Mouse (Mus musculus) stomach, embryonic 16.5 days (tissue): ENCODE results near the gene Phf13. TPM values are rescaled to one million over a fixed set of nuclear protein-coding genes. Genes with fewer than 3 reads are reported as not detected.

Experiments used
- ATAC-seq: fragments of 200-750 bp; cut with Nextera tagmentation; 2 replicates; pipeline ENCODE4 v1.8.0; 2017; ENCODE audit warnings: moderate number of reproducible peaks, moderate TSS enrichment; ENCODE audit not compliant: insufficient read depth, low FRiP score
- H3K27ac ChIP-seq: fragments of 300-500 bp; sonication (generic); 2 replicates; pipeline ENCODE4 v1.5.1; 2014; ENCODE audit warnings: low read length
- H3K27me3 ChIP-seq: fragments of 300-500 bp; sonication (generic); 2 replicates; pipeline ENCODE4 v1.6.1; 2014; ENCODE audit warnings: low read length, control low read depth, mixed read lengths; ENCODE audit not compliant: control insufficient read depth, insufficient read depth
- H3K36me3 ChIP-seq: fragments of 300-500 bp; sonication (generic); 2 replicates; pipeline ENCODE4 v1.6.1; 2014; ENCODE audit warnings: low read length; ENCODE audit not compliant: control insufficient read depth, insufficient read depth
- H3K4me1 ChIP-seq: fragments of 300-500 bp; sonication (generic); 2 replicates; pipeline ENCODE4 v1.6.1; 2014; ENCODE audit warnings: low read length, control low read depth, mixed read lengths; ENCODE audit not compliant: control insufficient read depth, insufficient read depth
- H3K4me2 ChIP-seq: fragments of 300-500 bp; sonication (generic); 2 replicates; pipeline ENCODE4 v1.6.1; 2014; ENCODE audit warnings: low read depth, low read length, mixed read lengths
- H3K4me3 ChIP-seq: fragments of 300-500 bp; sonication (generic); replicated peaks from 2 replicates; pipeline ENCODE4 v1.5.1; 2014; ENCODE audit warnings: mild to moderate bottlenecking, low read length
- H3K9ac ChIP-seq: fragments of 300-500 bp; sonication (generic); 2 replicates; pipeline ENCODE4 v1.6.1; 2014; ENCODE audit warnings: low read length
- H3K9me3 ChIP-seq: fragments of 300-500 bp; sonication (generic); replicated peaks from 2 replicates; pipeline ENCODE4 v1.6.1; 2016; ENCODE audit warnings: low read length, control low read depth; ENCODE audit not compliant: control insufficient read depth
- WGBS: fragments of 180-500 bp; shearing (Covaris S2); extraction: QIAGEN DNeasy Blood & Tissue Kit; methylation state at CpG from one replicate; pipeline ENCODE4 v1.1.7; 2014; 5-methylcytosine and 5-hydroxymethylcytosine counted together
- polyA plus RNA-seq: library from polyadenylated mRNA; unstranded; fragments of >200 nt; fragmentation: Nextera tagmentation; extraction: Ambion mirVana; gene quantifications from 2 replicates; pipeline ENCODE4 v1.2.1, GENCODE M21; 2015

The Phf13 gene
- polyA plus RNA-seq, 1 experiment from 2014 or later: 18.3 TPM

GRCm38 (mm10) chr4:151988014-151988341 lies 8.1 kb downstream of the Phf13 start:
- peak overlapping the region; percentile 84 for H3K4me3 ChIP-seq
- H3K4me2 ChIP-seq: peak overlapping the region; percentile 67
- peaks cover 23% of the 10 kb centered on the region for H3K4me1 ChIP-seq
- H3K27ac ChIP-seq: peak overlapping the region; percentile 86
- H3K36me3 ChIP-seq: peaks cover 15% of the 10 kb centered on the region
- H3K9ac ChIP-seq: peak overlapping the region; percentile 94
- no peaks in the 10 kb centered on the region for H3K27me3 ChIP-seq
- no peak for ATAC-seq
- no peaks in the 10 kb centered on the region for H3K9me3 ChIP-seq
- 22% methylated on average over 10 of the region's 10 CpGs for WGBS

GRCm38 (mm10) chr4:151986650-151987049 lies 9.4 kb downstream of the Phf13 start:
- H3K4me2 ChIP-seq: no peak overlapping the region
- no peaks in the 10 kb centered on the region for H3K9me3 ChIP-seq
- peaks cover 23% of the 10 kb centered on the region for H3K4me1 ChIP-seq
- H3K9ac ChIP-seq: no peak overlapping the region
- 61% methylated on average over 8 of the region's 8 CpGs for WGBS
- H3K36me3 ChIP-seq: peaks cover 8% of the 10 kb centered on the region
- H3K27me3 ChIP-seq: no peaks in the 10 kb centered on the region
- no peak overlapping the region for H3K27ac ChIP-seq
- no peak for ATAC-seq
- H3K4me3 ChIP-seq: no peak overlapping the region

- Histone ChIP-seq H3K4me1 (peaks cover 23% of the 10 kb centered on the region), H3K4me2 (no peak overlapping the region), H3K9me3 (no peaks in the 10 kb centered on the region), H3K4me3 (no peak overlapping the region), H3K27me3 (no peaks in the 10 kb centered on the region), H3K27ac (no peak overlapping the region; the same call in 1 of the 2 replicates), H3K9ac (peak overlapping the region; percentile 48), H3K36me3 (peaks cover 4% of the 10 kb centered on the region)
- 31% methylated on average over 10 of the region's 10 CpGs for WGBS
- ATAC-seq: no peak
Observed at GRCm38 (mm10) chr4:151985886-151986285, 10.2 kb downstream of the Phf13 start.

- H3K36me3 ChIP-seq: peaks cover 5% of the 10 kb centered on the region; the same call in 1 of the 2 replicates
- ATAC-seq: no peak
- no peaks in the 10 kb centered on the region for H3K27me3 ChIP-seq
- no peak overlapping the region for H3K9ac ChIP-seq
- H3K4me3 ChIP-seq: no peak overlapping the region
- no peaks in the 10 kb centered on the region for H3K9me3 ChIP-seq
- peaks cover 18% of the 10 kb centered on the region for H3K4me1 ChIP-seq
- H3K27ac ChIP-seq: no peak overlapping the region
- 37% methylated on average over 8 of the region's 9 CpGs for WGBS
- no peak overlapping the region for H3K4me2 ChIP-seq
Observed at GRCm38 (mm10) chr4:151983560-151983959, 12.5 kb downstream of the Phf13 start.

- Histone ChIP-seq H3K27ac (no peak overlapping the region), H3K9ac (no peak overlapping the region), H3K9me3 (no peaks in the 10 kb centered on the region), H3K27me3 (no peaks in the 10 kb centered on the region), H3K4me1 (peaks cover 18% of the 10 kb centered on the region), H3K4me2 (no peak overlapping the region), H3K36me3 (peaks cover 7% of the 10 kb centered on the region; the same call in 1 of the 2 replicates), H3K4me3 (no peak overlapping the region)
- 61% methylated on average over 17 of the region's 17 CpGs for WGBS
- ATAC-seq: no peak
Observed at GRCm38 (mm10) chr4:151983043-151983442, 13.0 kb downstream of the Phf13 start.

GRCm38 (mm10) chr4:151981363-151981762 lies 14.7 kb downstream of the Phf13 start:
- 0 out of 2 replicates have a peak, but pooled peaks cover 3% of the 10 kb centered on the region for H3K4me1 ChIP-seq
- H3K4me3 ChIP-seq: no peak overlapping the region
- H3K4me2 ChIP-seq: no peak overlapping the region
- peaks cover 8% of the 10 kb centered on the region; the same call in 1 of the 2 replicates for H3K36me3 ChIP-seq
- no peaks in the 10 kb centered on the region for H3K9me3 ChIP-seq
- peak; percentile 76; the same call in 1 of the 2 replicates for ATAC-seq
- H3K9ac ChIP-seq: no peak overlapping the region
- whole genome bisulfite sequencing: 7% methylated on average over 5 of the region's 5 CpGs
- H3K27me3 ChIP-seq: no peaks in the 10 kb centered on the region
- no peak overlapping the region for H3K27ac ChIP-seq

GRCm38 (mm10) chr4:151980699-151981098 lies 15.4 kb downstream of the Phf13 start:
- H3K4me1 ChIP-seq: no peaks in the 10 kb centered on the region
- peaks cover 8% of the 10 kb centered on the region; the same call in 1 of the 2 replicates for H3K36me3 ChIP-seq
- 73% methylated on average over 8 of the region's 8 CpGs for WGBS
- H3K4me3 ChIP-seq: no peak overlapping the region
- H3K9me3 ChIP-seq: no peaks in the 10 kb centered on the region
- no peak overlapping the region for H3K4me2 ChIP-seq
- ATAC-seq: no peak
- no peak overlapping the region for H3K27ac ChIP-seq
- H3K9ac ChIP-seq: no peak overlapping the region
- H3K27me3 ChIP-seq: no peaks in the 10 kb centered on the region

GRCm38 (mm10) chr4:151977748-151978147 lies 18.3 kb downstream of the Phf13 start:
- WGBS: 34% methylated on average over 10 of the region's 10 CpGs
- H3K4me3 ChIP-seq: no peak overlapping the region
- no peaks in the 10 kb centered on the region for H3K9me3 ChIP-seq
- no peak overlapping the region for H3K4me2 ChIP-seq
- H3K4me1 ChIP-seq: no peaks in the 10 kb centered on the region
- H3K9ac ChIP-seq: no peak overlapping the region
- no peak overlapping the region for H3K27ac ChIP-seq
- no peak for ATAC-seq
- H3K36me3 ChIP-seq: peaks cover 24% of the 10 kb centered on the region
- H3K27me3 ChIP-seq: no peaks in the 10 kb centered on the region

GRCm38 (mm10) chr4:151975441-151975840 lies 20.6 kb downstream of the Phf13 start:
- ATAC-seq: no peak
- no peaks in the 10 kb centered on the region for H3K9me3 ChIP-seq
- H3K27ac ChIP-seq: no peak overlapping the region
- no peak overlapping the region for H3K4me3 ChIP-seq
- H3K4me2 ChIP-seq: no peak overlapping the region
- no peaks in the 10 kb centered on the region for H3K27me3 ChIP-seq
- H3K9ac ChIP-seq: no peak overlapping the region
- 92% methylated on average over 3 of the region's 3 CpGs for WGBS
- H3K36me3 ChIP-seq: peaks cover 24% of the 10 kb centered on the region
- no peaks in the 10 kb centered on the region for H3K4me1 ChIP-seq
